In the genomic region with DNA sequence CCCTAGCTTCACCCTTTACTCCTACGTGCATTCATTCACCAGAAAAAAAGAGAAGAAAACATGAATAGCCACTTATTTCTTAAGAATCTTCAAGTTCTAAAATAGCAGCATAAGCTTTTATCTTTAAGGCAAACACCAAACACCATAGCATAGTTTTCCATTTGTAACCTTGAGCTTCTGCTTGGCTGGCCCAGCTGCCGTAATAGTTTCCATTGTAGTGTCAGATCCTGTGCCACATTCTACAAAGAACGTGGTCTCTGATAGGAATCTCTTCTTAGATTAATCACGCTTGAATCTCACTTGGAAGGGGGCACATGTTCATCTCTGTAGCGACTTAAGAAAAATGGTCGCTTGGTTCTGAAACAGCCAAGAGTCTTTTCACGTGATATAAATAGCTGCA, we compare ENCODE assay signal across 16 mouse cellular contexts. TPM values are rescaled to one million over a fixed set of nuclear protein-coding genes. Genes with fewer than 3 reads are reported as not detected.
"Had no signal": no experiment of that assay in that cellular context is flagged by ENCODE, and none has a peak within 500 bp of the region (broad histone marks: within the 10 kb centered on the region; RNA-seq: fewer than 3 reads in every experiment).

No protein-coding gene starts in this region.

- DNase-seq: kidney, adult 11 months; kidney, adult 9 months; kidney, postnatal 4 days; layer of hippocampus, postnatal 36 days; left cerebral cortex, postnatal 4 days; lung, adult 2 months; lung, postnatal 36 days; right cerebral cortex, postnatal 4 days; spleen, adult 18-20 months had no signal

- ATAC-seq: lung, postnatal 0 days; midbrain, embryonic 13.5 days had no signal

RNA-seq across cellular contexts. Expression of gene Ccr4, which starts 53.1 kb away (rescaled TPM):
- total RNA-seq: layer of hippocampus, adult 8-10 months; layer of hippocampus, postnatal 36 days; left cerebral cortex, postnatal 10 days; left cerebral cortex, postnatal 4 days; megakaryocyte progenitor cell, adult 5-6 weeks; midbrain, postnatal 0 days; neutrophil, adult 5-6 weeks had no signal
